In genomic region chr4:149457163-149457562, GRCm38 (mm10) we compare ENCODE assay signal across 26 mouse cellular contexts. TPM values are rescaled to one million over a fixed set of nuclear protein-coding genes. Genes with fewer than 3 reads are reported as not detected.
ATAC-seq and TF ChIP-seq lines count a peak whose summit lies in the region.
"Not testable (repeated sequence)": the region's sequence is repeated elsewhere in the genome, so short reads cannot be mapped to it uniquely, and the experiment has no call there.
"Had no signal": no experiment of that assay in that cellular context is flagged by ENCODE, and none has a peak within 500 bp of the region (broad histone marks: within the 10 kb centered on the region; RNA-seq: fewer than 3 reads in every experiment).

No protein-coding gene starts in this region.

- H3K9me3 ChIP-seq in intestine, postnatal 0 days (ENCODE audit: control insufficient read depth) = not testable (repeated sequence)

- WGBS in intestine, postnatal 0 days = 87% methylated on average over 27 of the region's 27 CpGs

- H3K4me2 ChIP-seq in intestine, postnatal 0 days (replicated peaks; ENCODE audit: low read depth) = not testable (repeated sequence)

- H3K9ac ChIP-seq in intestine, postnatal 0 days (ENCODE audit: low read depth, low read length) = not testable (repeated sequence)

- peak overlapping the region; percentile 98 for H3K27ac ChIP-seq in brown adipose tissue, adult 24 weeks (replicated peaks; ENCODE audit: low read depth, low read length)
- H3K27ac ChIP-seq in intestine, postnatal 0 days (ENCODE audit: low read depth, low read length); testis, adult 2 months (ENCODE audit: control insufficient read depth, insufficient read depth, low read depth, low read length): not testable (repeated sequence)

- ATAC-seq in erythroid progenitor cell, adult 5-6 weeks (replicated peaks; ENCODE audit: low FRiP score, poor library complexity, severe bottlenecking) = peak; percentile 82
- peak; percentile 62 for ATAC-seq in granulocyte monocyte progenitor cell, adult 5-6 weeks (replicated peaks; ENCODE audit: poor library complexity, severe bottlenecking)
- ATAC-seq in intestine, postnatal 0 days = 0 out of 2 replicates have a peak, but pooled peaks have one; percentile 12
- peak; percentile 84 for ATAC-seq in megakaryocyte, adult 5-6 weeks (ENCODE audit: poor library complexity, severe bottlenecking)
- peak; percentile 88 for ATAC-seq in monocyte, adult 5-6 weeks (replicated peaks; ENCODE audit: insufficient number of reproducible peaks, low FRiP score, low TSS enrichment, poor library complexity, severe bottlenecking)

- TF ChIP-seq POLR2A in testis, adult 2 months (IDR thresholded peaks at IDR 0.05; ENCODE audit: control insufficient read depth, low read depth, low read length) = not testable (repeated sequence)

- TF ChIP-seq CTCF in intestine, postnatal 0 days (IDR thresholded peaks at IDR 0.05; ENCODE audit: low read depth); testis, adult 2 months (IDR thresholded peaks at IDR 0.05; ENCODE audit: control insufficient read depth, insufficient read depth, insufficient replicate concordance, low read depth, low read length): not testable (repeated sequence)

- peaks cover 30% of the 10 kb centered on the region for H3K4me1 ChIP-seq in brown adipose tissue, adult 24 weeks (ENCODE audit: control insufficient read depth, insufficient read depth, insufficient read length, low read length)
- not testable (repeated sequence) for H3K4me1 ChIP-seq in intestine, postnatal 0 days (replicated peaks; ENCODE audit: control insufficient read depth, insufficient read depth, low read length); testis, adult 2 months (ENCODE audit: control insufficient read depth, insufficient read depth, low read length)

- H3K27me3 ChIP-seq in intestine, postnatal 0 days (replicated peaks; ENCODE audit: control insufficient read depth, insufficient read depth, low read length); testis, adult 2 months (ENCODE audit: control insufficient read depth, insufficient read depth, low read length): not testable (repeated sequence)

- peak overlapping the region; percentile 34 for H3K4me3 ChIP-seq in brown adipose tissue, adult 24 weeks (ENCODE audit: insufficient read depth, low read depth, low read length)
- not testable (repeated sequence) for H3K4me3 ChIP-seq in intestine, postnatal 0 days (ENCODE audit: low read depth, low read length)
- peak overlapping the region; percentile 29; the same call in 1 of the 2 replicates for H3K4me3 ChIP-seq in testis, adult 2 months (ENCODE audit: control insufficient read depth, low read depth, low read length)

- not testable (repeated sequence) for H3K36me3 ChIP-seq in intestine, postnatal 0 days (ENCODE audit: control insufficient read depth, insufficient read depth); testis, adult 2 months (ENCODE audit: control insufficient read depth, insufficient read depth, low read length)

RNA-seq across cellular contexts. Expression of gene Rbp7, which starts 2.4 kb away (rescaled TPM):
- 19.5 and 31.5 TPM in 2 replicates for polyA plus RNA-seq in brown adipose tissue, adult 24 weeks (2012; ENCODE audit: insufficient read depth, insufficient read length, missing spikeins)
- total RNA-seq in erythroid progenitor cell, adult 5-6 weeks (2015; ENCODE audit: low replicate concordance) = not detected in 2 replicates
- not detected in 2 replicates for total RNA-seq in erythroid progenitor cell, adult 5-6 weeks (2017; ENCODE audit: low replicate concordance)
- total RNA-seq in granulocyte monocyte progenitor cell, adult 5-6 weeks (2014; fragmentation: Nextera tagmentation) = 0.51 TPM in 1 of 2 replicates, not detected in the other
- not detected in 2 replicates for total RNA-seq in granulocyte monocyte progenitor cell, adult 5-6 weeks (2017)
- polyA plus RNA-seq in intestine, postnatal 0 days (2015; fragmentation: Nextera tagmentation; extraction: Ambion mirVana) = 3.8 and 4.0 TPM in 2 replicates
- not detected in 2 replicates for total RNA-seq in megakaryocyte, adult 5-6 weeks (2015)
- total RNA-seq in megakaryocyte, adult 5-6 weeks (2017) = not detected in 2 replicates
- not detected in 3 replicates for total RNA-seq in monocyte, adult 5-6 weeks (2017)
- polyA plus RNA-seq in testis, adult 2 months (2012; rRNA removed) = 0.33 and 0.34 TPM in 2 replicates
- total RNA-seq: CH12.LX, MEL had no signal
- polyA plus RNA-seq: embryonic facial prominence, embryonic 11.5 days; forebrain, embryonic 12.5 days; forebrain, embryonic 15.5 days; hindbrain, embryonic 12.5 days; hindbrain, embryonic 15.5 days had no signal

RNA-seq across cellular contexts. Expression of gene Tmem274, which starts 20.0 kb away (rescaled TPM):
- polyA plus RNA-seq in brown adipose tissue, adult 24 weeks (2012; ENCODE audit: insufficient read depth, insufficient read length, missing spikeins) = not detected in 2 replicates
- not detected in 2 replicates for total RNA-seq in erythroid progenitor cell, adult 5-6 weeks (2015; ENCODE audit: low replicate concordance)
- not detected in 2 replicates for total RNA-seq in erythroid progenitor cell, adult 5-6 weeks (2017; ENCODE audit: low replicate concordance)
- not detected in 2 replicates for total RNA-seq in granulocyte monocyte progenitor cell, adult 5-6 weeks (2014; fragmentation: Nextera tagmentation)
- total RNA-seq in granulocyte monocyte progenitor cell, adult 5-6 weeks (2017) = not detected in 2 replicates
- polyA plus RNA-seq in intestine, postnatal 0 days (2015; fragmentation: Nextera tagmentation; extraction: Ambion mirVana) = not detected in 2 replicates
- total RNA-seq in megakaryocyte, adult 5-6 weeks (2015) = not detected in 2 replicates
- not detected in 2 replicates for total RNA-seq in megakaryocyte, adult 5-6 weeks (2017)
- not detected in 3 replicates for total RNA-seq in monocyte, adult 5-6 weeks (2017)
- 0.60 and 1.3 TPM in 2 replicates for polyA plus RNA-seq in testis, adult 2 months (2012; rRNA removed)
- total RNA-seq: adrenal gland, adult 2 months; adrenal gland, postnatal 14 days; adrenal gland, postnatal 4 days; CH12.LX; gastrocnemius, adult 18-20 months; gastrocnemius, postnatal 14 days; gastrocnemius, postnatal 4 days; heart, adult 18-20 months; heart, postnatal 14 days; heart, postnatal 4 days; MEL had no signal
- polyA plus RNA-seq: adrenal gland, adult 2 months; embryonic facial prominence, embryonic 11.5 days; embryonic facial prominence, embryonic 14.5 days; heart, embryonic 13.5 days; intestine, embryonic 14.5 days had no signal

RNA-seq across cellular contexts. Expression of gene Nmnat1, which starts 27.8 kb away (rescaled TPM):
- 17.7 and 20.2 TPM in 2 replicates for polyA plus RNA-seq in brown adipose tissue, adult 24 weeks (2012; ENCODE audit: insufficient read depth, insufficient read length, missing spikeins)
- total RNA-seq in erythroid progenitor cell, adult 5-6 weeks (2015; ENCODE audit: low replicate concordance) = 1.1 TPM in 1 of 2 replicates, not detected in the other
- 0.64 and 0.83 TPM in 2 replicates for total RNA-seq in erythroid progenitor cell, adult 5-6 weeks (2017; ENCODE audit: low replicate concordance)
- 5.0 and 7.0 TPM in 2 replicates for total RNA-seq in granulocyte monocyte progenitor cell, adult 5-6 weeks (2014; fragmentation: Nextera tagmentation)
- 10.3 and 11.5 TPM in 2 replicates for total RNA-seq in granulocyte monocyte progenitor cell, adult 5-6 weeks (2017)
- polyA plus RNA-seq in intestine, postnatal 0 days (2015; fragmentation: Nextera tagmentation; extraction: Ambion mirVana) = 10.8 and 11.0 TPM in 2 replicates
- 4.0 and 5.1 TPM in 2 replicates for total RNA-seq in megakaryocyte, adult 5-6 weeks (2015)
- total RNA-seq in megakaryocyte, adult 5-6 weeks (2017) = 3.8 and 6.0 TPM in 2 replicates
- total RNA-seq in monocyte, adult 5-6 weeks (2017) = 4.4 to 8.3 TPM (median 8.2 TPM) in 3 replicates
- polyA plus RNA-seq in testis, adult 2 months (2012; rRNA removed) = 29.0 and 30.2 TPM in 2 replicates

RNA-seq across cellular contexts. Expression of gene Lzic, which starts 27.9 kb away (rescaled TPM):
- 40.2 and 40.9 TPM in 2 replicates for polyA plus RNA-seq in brown adipose tissue, adult 24 weeks (2012; ENCODE audit: insufficient read depth, insufficient read length, missing spikeins)
- total RNA-seq in erythroid progenitor cell, adult 5-6 weeks (2015; ENCODE audit: low replicate concordance) = 4.7 and 6.7 TPM in 2 replicates
- total RNA-seq in erythroid progenitor cell, adult 5-6 weeks (2017; ENCODE audit: low replicate concordance) = 5.0 and 18.5 TPM in 2 replicates
- 25.3 and 25.6 TPM in 2 replicates for total RNA-seq in granulocyte monocyte progenitor cell, adult 5-6 weeks (2014; fragmentation: Nextera tagmentation)
- 49.2 and 96.4 TPM in 2 replicates for total RNA-seq in granulocyte monocyte progenitor cell, adult 5-6 weeks (2017)
- polyA plus RNA-seq in intestine, postnatal 0 days (2015; fragmentation: Nextera tagmentation; extraction: Ambion mirVana) = 31.7 and 31.9 TPM in 2 replicates
- 17.2 and 19.1 TPM in 2 replicates for total RNA-seq in megakaryocyte, adult 5-6 weeks (2015)
- 22.2 and 53.8 TPM in 2 replicates for total RNA-seq in megakaryocyte, adult 5-6 weeks (2017)
- total RNA-seq in monocyte, adult 5-6 weeks (2017) = 10.3 to 60.8 TPM (median 52.7 TPM) in 3 replicates
- 17.8 and 20.9 TPM in 2 replicates for polyA plus RNA-seq in testis, adult 2 months (2012; rRNA removed)

RNA-seq across cellular contexts. Expression of gene Ube4b, which starts 30.6 kb away (rescaled TPM):
- 28.4 and 29.3 TPM in 2 replicates for polyA plus RNA-seq in brown adipose tissue, adult 24 weeks (2012; ENCODE audit: insufficient read depth, insufficient read length, missing spikeins)
- total RNA-seq in erythroid progenitor cell, adult 5-6 weeks (2015; ENCODE audit: low replicate concordance) = 26.4 and 29.2 TPM in 2 replicates
- 17.5 and 21.9 TPM in 2 replicates for total RNA-seq in erythroid progenitor cell, adult 5-6 weeks (2017; ENCODE audit: low replicate concordance)
- total RNA-seq in granulocyte monocyte progenitor cell, adult 5-6 weeks (2014; fragmentation: Nextera tagmentation) = 58.4 and 58.8 TPM in 2 replicates
- total RNA-seq in granulocyte monocyte progenitor cell, adult 5-6 weeks (2017) = 28.7 and 38.6 TPM in 2 replicates
- 47.2 and 47.6 TPM in 2 replicates for polyA plus RNA-seq in intestine, postnatal 0 days (2015; fragmentation: Nextera tagmentation; extraction: Ambion mirVana)
- 31.7 and 41.1 TPM in 2 replicates for total RNA-seq in megakaryocyte, adult 5-6 weeks (2015)
- 22.4 and 26.3 TPM in 2 replicates for total RNA-seq in megakaryocyte, adult 5-6 weeks (2017)
- total RNA-seq in monocyte, adult 5-6 weeks (2017) = 19.5 to 29.6 TPM (median 20.9 TPM) in 3 replicates
- polyA plus RNA-seq in testis, adult 2 months (2012; rRNA removed) = 36.5 and 40.4 TPM in 2 replicates

Comparison
In these comparisons a context has a peak if more than half of its experiments do, and no peak if none do; other contexts are left out.
1. ATAC-seq: peak in every context shown above with its lines; median percentile 88 in monocyte, adult 5-6 weeks; 84 in megakaryocyte, adult 5-6 weeks; 82 in erythroid progenitor cell, adult 5-6 weeks; 62 in granulocyte monocyte progenitor cell, adult 5-6 weeks; 12 in intestine, postnatal 0 days.